Mouse (Mus musculus): Measurements from ENCODE around the gene Dbn1. TPM values are rescaled to one million over a fixed set of nuclear protein-coding genes. Genes with fewer than 3 reads are reported as not detected.

Dbn1 gene
- 135 and 153 TPM in 2 replicates for polyA plus RNA-seq (2014; fragmentation: Nextera tagmentation; extraction: Ambion mirVana)

DNA sequence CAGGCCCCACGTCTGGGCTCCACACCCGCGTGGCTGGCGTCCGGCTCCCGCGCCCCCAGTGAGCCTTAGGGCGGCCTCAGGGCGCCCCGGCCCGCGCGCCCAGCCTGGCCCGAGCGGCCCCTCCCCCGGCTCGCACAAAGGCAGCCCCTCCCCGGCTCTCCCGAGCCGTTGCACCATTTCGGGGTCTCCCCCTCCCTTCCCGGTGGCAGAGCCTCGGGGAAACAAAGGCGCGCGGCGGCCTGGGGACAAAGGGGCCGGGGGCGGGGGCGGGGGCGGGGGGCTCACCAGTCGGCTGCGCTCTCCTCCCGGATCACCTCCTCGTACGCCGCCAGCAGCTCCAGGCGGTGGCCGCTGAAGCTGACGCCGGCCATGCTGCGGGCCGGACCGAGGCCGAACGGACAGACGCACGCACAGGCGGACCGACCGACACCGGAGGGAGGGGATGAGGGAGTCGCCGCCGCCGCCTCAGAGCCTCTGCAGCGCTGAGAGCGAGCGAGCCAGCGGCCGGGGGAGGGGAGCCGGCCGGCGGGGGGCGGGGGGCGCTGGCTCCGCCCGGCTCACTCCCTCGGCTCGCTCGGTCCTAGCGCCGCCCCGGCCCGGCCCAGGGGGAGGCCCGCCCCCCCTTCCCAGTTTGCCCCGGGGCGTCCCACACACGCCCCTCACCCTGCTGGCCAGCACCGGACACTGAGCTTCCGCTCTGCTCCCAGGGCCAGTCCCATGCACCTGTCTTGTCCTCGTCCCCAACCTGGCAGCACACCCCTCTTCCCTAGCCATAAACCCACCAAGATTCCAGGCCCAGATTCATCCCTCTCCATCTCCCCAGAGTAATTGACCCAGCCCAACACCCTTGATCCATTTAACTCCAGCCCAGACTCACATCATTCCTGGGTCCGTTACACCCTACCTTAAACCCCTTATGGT, at the start of gene Dbn1:
Dbn1 (minus strand) TSS at position 534 of the 921 bp plus-strand sequence.
- TF ChIP-seq CTCF (IDR thresholded peaks at IDR 0.05; ENCODE audit: low read depth), result no peak
- H3K4me3 ChIP-seq (ENCODE audit: low read depth, low read length), result peak within 1 kb of the TSS; percentile 93
- peak within 1 kb of the TSS; percentile 90 for H3K4me2 ChIP-seq
- H3K36me3 ChIP-seq (ENCODE audit: insufficient read depth), result peaks cover 6% of the 10 kb centered on the region; the same call in 1 of the 2 replicates
- no peaks in the 10 kb centered on the region for H3K27me3 ChIP-seq (ENCODE audit: insufficient read depth, low read length)
- WGBS, result under 1% methylated on average over 57 of the region's 83 CpGs
- DNase-seq (peak; percentile 83), ATAC-seq (ENCODE audit: insufficient read depth) (peak; percentile 83)
- peak within 1 kb of the TSS; percentile 93 for H3K27ac ChIP-seq (ENCODE audit: low read depth)
- H3K4me1 ChIP-seq (ENCODE audit: insufficient read depth), result peaks cover 19% of the 10 kb centered on the region
- peak within 1 kb of the TSS; percentile 99 for H3K9ac ChIP-seq
- H3K9me3 ChIP-seq (ENCODE audit: low read depth, low read length), result no peaks in the 10 kb centered on the region

DNA sequence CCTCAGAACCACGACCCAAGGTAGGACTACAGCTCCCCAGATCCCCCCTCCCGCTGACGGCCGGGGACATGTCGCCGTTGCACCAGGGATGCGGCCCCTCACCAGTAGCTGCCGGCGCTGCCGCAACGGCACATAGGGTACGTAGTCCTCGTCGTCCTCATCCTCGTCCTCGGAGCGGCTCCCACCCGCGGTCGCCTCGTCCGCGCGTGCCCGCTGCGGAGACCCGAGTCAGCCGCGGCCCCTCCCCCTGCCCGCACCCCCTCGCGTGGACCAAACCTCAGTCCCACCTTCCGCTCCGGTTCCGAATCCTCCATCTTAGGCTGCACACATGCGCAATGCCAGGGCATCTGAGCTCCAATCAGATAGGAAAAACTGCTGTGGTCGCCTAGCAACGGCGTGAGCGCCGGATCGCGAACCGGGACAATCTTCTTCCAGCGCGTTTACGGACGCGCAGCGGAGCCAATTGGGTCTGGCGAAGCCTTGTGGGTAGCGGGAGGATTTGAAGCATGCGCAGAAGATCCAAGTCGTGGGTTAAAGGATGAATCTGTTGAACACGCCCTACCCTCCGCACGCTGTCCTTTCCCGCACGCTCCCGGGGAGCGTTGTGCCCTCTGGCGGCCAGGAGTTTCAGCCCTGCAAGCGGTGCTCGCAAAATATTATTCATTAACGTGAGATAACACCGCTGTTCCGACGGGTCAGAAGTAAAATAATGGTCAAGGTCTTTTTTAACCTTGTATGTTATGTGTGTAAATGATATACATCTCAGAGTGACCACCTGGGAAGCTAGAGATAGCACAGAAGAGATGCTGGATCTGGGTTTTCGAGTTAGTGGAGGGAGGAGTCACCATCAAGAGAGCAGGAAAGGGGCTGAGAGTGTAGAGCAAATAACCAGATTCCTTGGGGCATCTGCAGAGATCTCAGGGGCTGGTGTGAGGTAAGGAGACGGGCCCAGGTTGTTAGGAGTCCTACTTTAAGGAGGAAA, 48.6 kb upstream of the Dbn1 start, which contains the start of gene Ddx41:
Ddx41 (minus strand) TSS at position 465 of the 982 bp plus-strand sequence.
- Histone ChIP-seq H3K4me2 (peak within 1 kb of the TSS; percentile 94), H3K9me3 (ENCODE audit: low read depth, low read length) (no peaks in the 10 kb centered on the region), H3K4me1 (ENCODE audit: insufficient read depth) (0 out of 2 replicates have a peak, but pooled peaks cover 4% of the 10 kb centered on the region), H3K27ac (ENCODE audit: low read depth) (no peak within 1 kb of the TSS; the same call in 1 of the 2 replicates), H3K9ac (peak within 1 kb of the TSS; percentile 73), H3K27me3 (ENCODE audit: insufficient read depth, low read length) (no peaks in the 10 kb centered on the region), H3K4me3 (ENCODE audit: low read depth, low read length) (peak within 1 kb of the TSS; percentile 89), H3K36me3 (ENCODE audit: insufficient read depth) (peaks cover 73% of the 10 kb centered on the region)
- WGBS, result under 1% methylated on average over 70 of the region's 70 CpGs
- peak; percentile 92 for TF ChIP-seq CTCF (IDR thresholded peaks at IDR 0.05; ENCODE audit: low read depth)
- DNase-seq, result peak; percentile 100
- peak; percentile 99 for ATAC-seq (ENCODE audit: insufficient read depth)

DNA sequence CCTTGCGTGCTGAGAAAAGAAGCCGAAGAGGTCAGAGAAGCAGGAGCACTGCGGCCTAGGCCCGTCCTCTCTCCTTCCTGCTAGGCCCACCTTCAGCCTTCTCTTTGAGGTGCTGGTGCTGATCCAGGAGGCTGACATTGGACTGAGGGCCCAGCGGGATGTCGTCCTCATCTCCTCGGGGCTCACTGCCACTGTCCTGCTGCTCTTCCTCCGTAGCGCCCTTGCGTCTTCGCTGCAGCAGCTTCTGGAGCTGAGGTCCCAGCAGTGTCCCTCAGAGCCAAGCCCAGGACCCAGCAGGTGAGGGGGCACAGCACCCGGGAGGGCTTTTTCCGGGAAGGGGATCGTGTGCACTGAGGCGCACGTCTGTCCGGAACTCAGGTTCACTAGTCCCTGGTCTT, 47.9 kb upstream of the Dbn1 start:
- WGBS, result 17% methylated on average over 17 of the region's 17 CpGs
- H3K36me3 ChIP-seq (ENCODE audit: insufficient read depth), result peaks cover 72% of the 10 kb centered on the region
- TF ChIP-seq CTCF (IDR thresholded peaks at IDR 0.05; ENCODE audit: low read depth), result no peak

DNA sequence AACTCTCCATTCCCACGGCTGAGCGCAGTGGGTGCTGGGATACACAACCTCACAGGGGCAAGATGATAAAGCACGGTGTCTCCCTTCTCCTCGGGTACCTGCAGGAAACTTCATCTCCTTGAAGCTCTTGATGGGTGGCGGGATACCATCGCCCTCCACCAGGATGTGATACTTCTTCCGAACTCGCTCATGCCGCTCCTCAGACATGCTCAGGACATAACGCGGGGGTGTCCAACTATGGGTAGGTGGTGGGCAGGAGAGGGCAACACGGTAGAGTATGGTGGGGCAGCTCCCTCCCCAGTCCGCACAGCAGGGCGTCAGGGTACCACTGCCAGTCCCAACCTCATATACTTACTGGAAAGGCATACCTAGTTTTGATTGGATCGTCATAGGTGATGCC, 47.3 kb upstream of the Dbn1 start:
- peaks cover 72% of the 10 kb centered on the region for H3K36me3 ChIP-seq (ENCODE audit: insufficient read depth)
- peak overlapping the region; percentile 73; the same call in 1 of the 2 replicates for H3K9ac ChIP-seq
- no peaks in the 10 kb centered on the region for H3K27me3 ChIP-seq (ENCODE audit: insufficient read depth, low read length)

More for the DNA sequence above, 47.9 kb upstream of the Dbn1 start:
- 0 out of 2 replicates have a peak, but pooled peaks cover 4% of the 10 kb centered on the region for H3K4me1 ChIP-seq (ENCODE audit: insufficient read depth)
- no peaks in the 10 kb centered on the region for H3K27me3 ChIP-seq (ENCODE audit: insufficient read depth, low read length)
- ATAC-seq (ENCODE audit: insufficient read depth) (no peak), DNase-seq (no peak)
- peak overlapping the region; percentile 89 for H3K4me3 ChIP-seq (ENCODE audit: low read depth, low read length)
- no peaks in the 10 kb centered on the region for H3K9me3 ChIP-seq (ENCODE audit: low read depth, low read length)
- H3K9ac ChIP-seq, result peak overlapping the region; percentile 73
- H3K27ac ChIP-seq (ENCODE audit: low read depth), result no peak overlapping the region
- H3K4me2 ChIP-seq, result peak overlapping the region; percentile 94

DNA sequence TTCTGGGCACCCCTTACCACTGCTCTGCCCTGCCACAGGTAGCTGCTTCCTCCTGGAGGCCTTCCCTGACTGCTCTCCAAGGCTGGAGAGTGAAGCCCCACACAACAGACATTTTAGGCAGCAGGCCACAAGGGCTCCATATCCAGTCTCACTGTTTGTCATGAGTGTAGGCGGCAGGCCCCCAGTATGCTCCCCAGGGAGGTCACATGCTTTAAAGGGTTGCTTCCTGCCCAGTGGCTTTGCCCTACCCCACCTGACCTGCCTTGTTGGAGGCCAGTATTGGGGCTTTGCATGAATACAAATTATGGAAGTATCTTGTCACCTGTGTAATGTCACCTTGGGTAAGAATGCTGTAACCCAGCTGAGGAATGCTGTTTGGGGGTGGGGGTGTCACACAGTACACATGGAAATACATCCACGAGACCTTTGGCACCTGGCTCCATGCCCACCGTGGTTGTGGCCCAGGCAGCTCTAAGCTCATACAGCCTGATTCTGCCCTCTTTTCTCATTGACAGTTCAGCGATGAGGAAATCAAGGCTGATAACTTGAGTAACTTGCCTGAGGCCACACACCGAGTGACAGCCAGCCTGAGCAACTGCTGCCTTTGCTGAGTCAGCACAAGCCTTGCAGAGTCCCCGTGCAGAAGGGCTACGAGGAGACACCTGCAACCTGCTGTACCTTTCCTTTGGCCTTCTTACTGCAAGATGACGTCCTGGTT, 41.4 kb upstream of the Dbn1 start, which contains the start of gene Dok3:
Dok3 (minus strand) TSS at position 99 of the 718 bp plus-strand sequence.
- no peak within 1 kb of the TSS for H3K9ac ChIP-seq
- no peak within 1 kb of the TSS for H3K4me2 ChIP-seq
- DNase-seq, result no peak
- H3K4me1 ChIP-seq (ENCODE audit: insufficient read depth), result no peaks in the 10 kb centered on the region
- peaks cover 51% of the 10 kb centered on the region for H3K36me3 ChIP-seq (ENCODE audit: insufficient read depth)
- no peak for ATAC-seq (ENCODE audit: insufficient read depth)
- H3K9me3 ChIP-seq (ENCODE audit: low read depth, low read length), result no peaks in the 10 kb centered on the region
- TF ChIP-seq CTCF (IDR thresholded peaks at IDR 0.05; ENCODE audit: low read depth), result no peak
- H3K27me3 ChIP-seq (ENCODE audit: insufficient read depth, low read length), result no peaks in the 10 kb centered on the region
- H3K27ac ChIP-seq (ENCODE audit: low read depth), result no peak within 1 kb of the TSS
- 76% methylated on average over 8 of the region's 8 CpGs for WGBS
- H3K4me3 ChIP-seq (ENCODE audit: low read depth, low read length), result no peak within 1 kb of the TSS

More for the DNA sequence above, 47.3 kb upstream of the Dbn1 start:
- 0 out of 2 replicates have a peak, but pooled peaks cover 4% of the 10 kb centered on the region for H3K4me1 ChIP-seq (ENCODE audit: insufficient read depth)
- H3K9me3 ChIP-seq (ENCODE audit: low read depth, low read length), result no peaks in the 10 kb centered on the region
- TF ChIP-seq CTCF (IDR thresholded peaks at IDR 0.05; ENCODE audit: low read depth), result no peak
- 92% methylated on average over 15 of the region's 15 CpGs for WGBS
- H3K4me2 ChIP-seq, result peak overlapping the region; percentile 94
- DNase-seq, result no peak
- no peak overlapping the region for H3K27ac ChIP-seq (ENCODE audit: low read depth)
- no peak for ATAC-seq (ENCODE audit: insufficient read depth)
- peak overlapping the region; percentile 89 for H3K4me3 ChIP-seq (ENCODE audit: low read depth, low read length)
